Mouse (Mus musculus): ENCODE results near the gene Tex38.

- no peak for TF ChIP-seq CTCF (IDR thresholded peaks at IDR 0.05; ENCODE audit: borderline replicate concordance, insufficient read depth, low read length)
- no peak for TF ChIP-seq POLR2A (IDR thresholded peaks at IDR 0.05; ENCODE audit: low read depth, low read length)
These were observed 46.2 kb upstream of the Tex38 start for GRCm38 (mm10) chr4:115827066-115827465.

Data from embryonic fibroblast, embryonic 13.5 days (primary cell).